Mouse (Mus musculus): ENCODE results near the gene Edil3.

DNA sequence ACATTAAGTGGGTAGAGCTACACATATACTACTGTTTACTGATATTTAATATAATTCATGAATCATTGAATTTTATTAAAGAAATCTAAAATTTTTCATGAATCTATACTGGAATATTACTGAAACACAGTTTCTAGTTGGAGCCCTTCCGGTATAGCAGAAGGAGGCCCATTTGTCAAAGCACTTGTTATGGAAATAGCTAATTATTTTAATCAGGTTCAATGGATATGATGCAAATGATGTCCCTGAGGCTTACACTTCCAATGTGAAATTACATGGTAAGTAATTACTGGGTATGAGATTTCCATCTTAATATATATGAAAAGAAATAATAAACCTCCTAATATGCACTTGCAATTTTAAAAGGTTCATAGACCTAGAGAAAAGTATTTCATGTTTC, 254.9 kb downstream of the Edil3 start:
- no peak for TF ChIP-seq CTCF (IDR thresholded peaks at IDR 0.05; ENCODE audit: extremely low read depth, insufficient read length, insufficient replicate concordance, low read depth, low read length)
- TF ChIP-seq POLR2A (IDR thresholded peaks at IDR 0.05; ENCODE audit: low read depth, low read length): no peak

Measured in small intestine, adult 2 months (tissue).